Mouse (Mus musculus) gastrocnemius, postnatal 4 days (tissue): ENCODE results near the gene Olfr354. TPM values are rescaled to one million over a fixed set of nuclear protein-coding genes. Genes with fewer than 3 reads are reported as not detected.

ENCODE experiments used
- DNase-seq, 2 experiments: peaks; one replicate each; pipeline ENCODE4 v3.0.0; 2021 to 2022; ENCODE audit warnings: low spot score in 2 of 2, mixed read lengths in 2 of 2
- long read RNA-seq, 2 experiments: library from polyadenylated mRNA; stranded (forward); transcript quantifications; one replicate each; pipeline ENCODE4 v2.0.0; 2021
- total RNA-seq, 2 experiments: library from RNA; stranded (reverse); gene quantifications; 2 replicates each; pipeline ENCODE4 v1.2.3; 2021

The Olfr354 gene
- total RNA-seq: not detected
- long read RNA-seq, experiment 1: 0 reads
- long read RNA-seq, experiment 2: 0 reads

DNA sequence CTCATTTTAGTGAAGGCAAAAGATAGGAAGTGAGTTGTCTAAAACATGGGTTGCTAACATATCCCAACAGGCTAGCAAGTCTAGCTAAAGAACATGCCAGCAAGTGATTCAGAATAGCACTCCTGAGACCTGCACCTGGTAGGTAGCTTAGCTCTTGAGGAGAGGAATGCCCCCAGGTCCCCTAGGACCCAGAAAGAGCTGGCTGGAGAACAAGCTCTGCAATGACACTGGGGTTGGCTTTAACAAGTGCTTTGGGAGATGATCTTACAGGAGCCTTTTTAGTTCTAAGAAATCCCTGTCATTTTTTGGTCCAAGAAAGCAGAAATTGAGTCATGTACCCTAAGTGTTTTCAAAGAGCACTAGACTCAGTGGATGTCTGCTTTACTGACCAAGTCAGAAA, at the start of gene Olfr354:
Olfr354 (plus strand) TSS at position 301 of the 400 bp plus-strand sequence.
- no peak for DNase-seq

- no peak for DNase-seq
These were observed 42.9 kb upstream of the Olfr354 start, which contains the start of gene Olfr351 for GRCm38 (mm10) chr2:36862560-36862959. Gene Olfr351, minus strand, starts transcription at chr2:36862660.

DNA sequence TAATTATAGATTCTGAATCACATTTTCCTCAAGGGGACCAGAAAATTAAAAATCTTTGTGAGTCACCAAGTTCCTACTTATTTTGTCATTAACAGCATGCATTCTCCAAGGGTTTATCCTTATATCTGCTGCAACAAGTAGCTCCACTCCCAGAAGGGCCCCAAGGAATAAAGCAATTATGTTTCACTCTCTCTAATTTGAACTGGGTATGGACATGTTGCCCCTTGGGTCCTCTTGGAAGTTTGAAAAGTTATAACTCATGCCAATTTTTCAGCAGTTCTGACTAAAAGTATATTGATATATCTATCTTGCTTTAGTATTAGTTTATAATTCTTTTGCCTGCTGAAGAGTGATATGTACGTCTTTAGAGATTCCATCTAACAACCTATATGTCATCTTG, 37.3 kb upstream of the Olfr354 start, which contains the start of gene Olfr352:
Olfr352 (plus strand) TSS at position 301 of the 400 bp plus-strand sequence.
- no peak for DNase-seq

DNA sequence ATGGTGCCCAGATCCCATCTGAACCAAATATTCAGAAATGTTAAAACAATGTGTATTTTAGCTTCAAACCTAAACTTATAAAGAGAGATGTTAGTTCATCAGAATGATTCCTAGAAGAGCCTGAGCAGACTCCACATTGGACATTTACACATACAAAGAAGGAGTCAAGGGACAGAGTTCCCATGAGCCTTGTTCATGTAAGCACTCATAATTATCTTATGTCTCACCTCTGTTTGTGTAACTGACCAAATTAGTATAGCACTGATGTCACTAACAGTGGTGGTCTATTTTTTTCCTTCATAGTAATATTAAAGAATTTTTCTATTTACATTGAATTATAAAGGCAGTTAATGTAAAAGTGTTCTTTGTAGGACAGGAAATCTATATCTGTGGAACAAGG, 12.6 kb upstream of the Olfr354 start, which contains the start of gene Olfr353:
Olfr353 (minus strand) TSS at position 101 of the 400 bp plus-strand sequence.
- no peak for DNase-seq

DNA sequence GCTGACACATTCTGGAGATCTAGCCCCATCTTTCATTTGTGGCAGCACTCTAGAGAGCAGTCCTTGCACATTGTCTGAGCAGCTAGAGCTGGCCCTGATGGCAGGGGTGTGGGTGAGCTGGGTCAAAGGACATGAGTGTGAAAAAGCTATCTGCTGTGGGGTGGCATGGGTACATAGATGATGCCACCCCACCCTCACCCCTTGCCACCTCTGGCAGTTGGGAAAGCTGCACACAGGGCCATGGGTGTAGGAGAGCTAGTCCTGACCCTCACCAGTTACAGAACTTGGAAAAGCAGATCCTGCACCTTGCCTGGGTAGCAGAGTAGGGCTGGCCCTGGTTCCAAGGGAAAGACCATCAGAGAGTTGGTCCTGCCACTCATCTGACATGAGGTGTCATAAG, 8.4 kb upstream of the Olfr354 start:
- DNase-seq: no peak

DNA sequence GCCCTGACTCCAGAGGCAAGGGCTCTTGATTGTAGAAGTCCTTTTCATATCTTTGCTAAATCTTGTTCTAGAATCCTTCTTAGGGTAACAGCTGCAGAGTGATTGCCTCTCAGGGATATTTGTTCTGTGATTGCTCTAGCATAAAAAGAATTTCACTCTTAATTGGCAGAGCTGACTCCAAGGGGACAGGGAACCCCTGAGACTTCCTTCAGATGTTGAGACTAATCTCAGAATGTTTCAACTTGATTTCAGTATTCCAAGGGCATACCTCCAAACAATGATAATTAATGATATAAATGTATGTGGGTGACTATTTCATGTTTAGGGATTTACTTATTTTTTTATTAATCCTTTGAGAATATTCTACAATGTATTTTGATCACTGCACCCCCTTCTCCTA, 23.3 kb downstream of the Olfr354 start, which contains the start of gene Olfr355:
Olfr355 (minus strand) TSS at position 101 of the 400 bp plus-strand sequence.
- DNase-seq: no peak

- no peak for DNase-seq
These were observed 31.3 kb downstream of the Olfr354 start, which contains the start of gene Olfr356 for GRCm38 (mm10) chr2:36936821-36937220. Gene Olfr356, plus strand, starts transcription at chr2:36937121.

Other genes with a start within 250 kb of the Olfr354 start
- not detected for gene Olfr346, start 219.9 kb upstream of the Olfr354 start, total RNA-seq
- not detected for gene Olfr347, start 173.8 kb upstream of the Olfr354 start, total RNA-seq
- not detected for gene Olfr348, start 121.4 kb upstream of the Olfr354 start, total RNA-seq
- gene Olfr50, start 115.1 kb upstream of the Olfr354 start, total RNA-seq: not detected
- not detected for gene Olfr3, start 88.6 kb upstream of the Olfr354 start, total RNA-seq
- gene Olfr350, start 59.4 kb upstream of the Olfr354 start, total RNA-seq: not detected
- not detected for gene Olfr351, start 43.0 kb upstream of the Olfr354 start, total RNA-seq
- not detected for gene Olfr352, start 37.2 kb upstream of the Olfr354 start, total RNA-seq
- gene Olfr353, start 12.7 kb upstream of the Olfr354 start, total RNA-seq: not detected
- gene Olfr355, start 23.2 kb downstream of the Olfr354 start, total RNA-seq: not detected
- gene Olfr356, start 31.4 kb downstream of the Olfr354 start, total RNA-seq: not detected
- gene Olfr357, start 88.1 kb downstream of the Olfr354 start, total RNA-seq: not detected
- gene Olfr358, start 103.7 kb downstream of the Olfr354 start, total RNA-seq: not detected
- gene Olfr360, start 160.1 kb downstream of the Olfr354 start, total RNA-seq: not detected
- not detected for gene Olfr361, start 183.6 kb downstream of the Olfr354 start, total RNA-seq
- gene Olfr362, start 212.2 kb downstream of the Olfr354 start, total RNA-seq: not detected
- gene Olfr364-ps1, start 233.6 kb downstream of the Olfr354 start, total RNA-seq: not detected